Mouse (Mus musculus): ENCODE data around the gene Prickle1.

Prickle1 gene

DNA sequence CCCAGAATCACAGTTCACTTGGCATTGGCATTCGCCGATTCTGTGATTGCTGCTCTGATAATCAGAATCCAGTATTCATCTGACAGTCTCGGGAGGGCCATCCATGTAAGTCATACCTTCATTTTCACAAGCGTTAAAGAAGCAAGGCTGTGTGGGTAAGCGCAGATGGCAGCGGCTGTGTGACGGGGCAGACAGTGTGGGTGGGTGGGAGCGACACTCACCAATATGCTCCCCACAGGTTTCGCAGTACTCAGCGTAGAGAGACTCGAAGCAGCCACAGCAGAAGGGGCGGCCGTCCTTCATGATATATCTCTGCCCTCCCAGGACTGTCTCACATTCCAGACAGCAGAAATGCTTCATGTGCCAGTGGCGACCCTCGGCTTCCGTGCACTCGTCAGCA lies 90.9 kb downstream of the Prickle1 start:
- DNase-seq (ENCODE audit: low read depth, low spot score), result no peak

DNA sequence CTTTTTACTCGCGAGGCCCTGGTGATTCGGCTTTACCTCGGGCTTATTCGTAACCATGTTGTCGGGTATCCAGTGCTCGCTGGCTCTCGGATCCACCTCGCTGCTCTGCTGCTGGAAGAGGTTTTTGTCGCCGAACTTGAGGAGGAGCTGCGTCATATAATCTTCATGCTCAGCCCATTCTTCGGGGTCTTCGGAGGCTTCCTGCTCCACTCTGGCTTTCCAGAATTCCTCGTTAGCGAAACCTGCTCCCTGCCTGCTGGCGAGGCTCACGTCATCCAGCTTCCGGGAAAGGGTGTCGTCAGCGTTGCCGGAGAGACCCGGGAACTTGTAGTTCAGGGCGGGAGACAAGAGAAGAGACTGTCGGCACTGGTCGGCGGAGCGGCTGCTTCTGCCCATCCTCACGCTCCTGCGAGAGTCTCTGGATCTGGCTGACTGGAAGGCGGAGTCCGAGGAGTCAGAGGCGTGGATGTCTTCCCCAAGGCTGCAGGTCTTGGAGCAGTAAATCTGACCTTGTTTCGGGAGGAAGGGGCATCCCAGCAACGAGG lies 92.4 kb downstream of the Prickle1 start:
- no peak for DNase-seq (ENCODE audit: low read depth, low spot score)

DNA sequence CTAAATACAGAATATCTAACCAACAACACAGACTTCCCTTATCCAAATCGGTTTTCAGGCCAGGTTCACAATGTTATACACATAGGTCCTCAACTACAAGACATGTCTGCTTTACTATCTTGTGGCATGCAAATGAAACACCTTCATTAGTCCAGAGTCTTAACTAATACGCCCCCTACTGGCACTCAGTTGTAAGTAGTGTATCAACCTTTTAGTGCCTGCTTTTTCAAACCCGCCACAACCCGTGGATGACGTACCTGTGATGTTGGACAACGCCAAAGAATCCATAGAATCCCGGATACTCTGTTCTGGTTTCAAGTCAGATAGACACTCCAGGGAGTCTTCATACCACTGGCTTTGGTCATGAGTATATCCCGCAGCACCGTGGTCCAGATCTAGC lies 93.0 kb downstream of the Prickle1 start:
- DNase-seq (ENCODE audit: low read depth, low spot score), result no peak

DNA sequence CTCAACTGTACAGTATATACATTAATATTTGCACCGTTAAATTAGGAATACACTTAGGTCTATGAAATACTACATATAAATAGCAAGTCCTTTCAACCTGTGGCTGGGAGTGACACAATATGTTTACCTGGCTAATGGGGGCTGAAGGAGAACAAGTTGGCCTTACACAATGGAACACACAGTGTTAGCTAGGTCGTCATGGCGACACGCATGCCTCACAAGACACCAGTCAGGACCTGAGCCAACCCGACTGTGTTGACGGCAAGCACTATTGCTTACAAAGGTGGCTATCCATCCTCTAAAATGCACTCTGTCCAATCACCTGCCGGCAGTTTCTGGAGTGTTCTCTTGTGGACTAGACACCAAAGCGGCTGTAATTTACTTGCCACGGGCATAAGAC lies 95.8 kb downstream of the Prickle1 start:
- no peak for DNase-seq (ENCODE audit: low read depth, low spot score)

DNA sequence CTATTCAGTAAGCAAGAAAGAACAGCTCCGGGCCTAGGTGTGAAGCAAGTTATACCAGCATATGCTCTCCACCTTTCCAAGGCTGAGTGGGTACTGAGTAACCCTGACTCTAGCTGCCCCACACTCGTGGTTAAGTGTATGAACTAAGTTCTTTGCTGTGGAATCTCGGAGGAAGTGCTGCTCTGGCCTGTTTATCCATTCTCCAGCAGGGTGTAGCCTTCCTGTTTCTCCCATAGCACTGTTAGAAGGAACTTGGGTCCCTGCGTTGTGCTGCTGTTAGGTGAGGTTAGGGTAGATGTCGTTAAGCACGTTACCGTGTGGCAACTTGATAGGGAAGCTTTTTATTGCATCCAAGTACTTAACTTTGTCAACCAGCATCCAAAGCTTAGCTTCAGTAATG lies 101.0 kb downstream of the Prickle1 start:
- DNase-seq (ENCODE audit: low read depth, low spot score), result no peak

DNA sequence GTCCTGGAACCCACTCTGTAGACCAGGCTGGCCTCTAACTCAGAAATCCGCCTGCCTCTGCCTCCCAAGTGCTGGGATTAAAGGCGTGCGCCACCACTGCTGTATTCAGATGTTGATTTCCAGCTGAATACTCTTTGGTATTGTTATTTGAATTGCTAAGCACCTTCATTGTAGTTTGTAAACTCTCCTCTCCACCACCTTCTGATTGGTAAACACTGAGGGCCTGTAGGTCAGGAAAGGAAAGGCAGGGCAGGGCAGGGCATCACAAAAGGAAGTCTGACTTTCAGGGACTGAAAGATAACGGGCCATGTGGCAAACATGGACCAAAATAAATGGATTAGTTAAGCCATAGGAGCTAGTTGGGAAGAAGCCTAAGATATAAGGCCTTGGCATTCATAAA lies 106.1 kb downstream of the Prickle1 start:
- no peak for DNase-seq (ENCODE audit: low read depth, low spot score)

DNA sequence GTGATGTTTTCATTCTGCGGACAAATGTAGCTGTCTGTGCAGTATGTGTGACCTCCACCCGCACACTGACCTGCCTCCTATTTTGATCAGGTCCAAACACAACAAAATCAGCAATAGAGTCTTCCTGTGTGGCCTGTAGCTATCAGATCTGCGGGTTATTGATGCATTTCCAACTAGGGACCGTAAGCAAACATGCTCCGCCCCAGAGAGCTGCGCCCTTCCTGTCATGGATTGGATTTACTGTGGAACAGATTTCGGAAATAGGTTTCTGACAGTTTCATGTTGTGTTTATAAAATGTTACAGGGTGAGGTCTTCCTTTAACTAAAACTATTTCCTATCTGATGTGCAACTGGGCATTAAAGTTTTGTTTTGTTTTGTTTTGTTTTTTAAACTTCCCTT lies 109.6 kb downstream of the Prickle1 start:
- no peak for DNase-seq (ENCODE audit: low read depth, low spot score)

DNA sequence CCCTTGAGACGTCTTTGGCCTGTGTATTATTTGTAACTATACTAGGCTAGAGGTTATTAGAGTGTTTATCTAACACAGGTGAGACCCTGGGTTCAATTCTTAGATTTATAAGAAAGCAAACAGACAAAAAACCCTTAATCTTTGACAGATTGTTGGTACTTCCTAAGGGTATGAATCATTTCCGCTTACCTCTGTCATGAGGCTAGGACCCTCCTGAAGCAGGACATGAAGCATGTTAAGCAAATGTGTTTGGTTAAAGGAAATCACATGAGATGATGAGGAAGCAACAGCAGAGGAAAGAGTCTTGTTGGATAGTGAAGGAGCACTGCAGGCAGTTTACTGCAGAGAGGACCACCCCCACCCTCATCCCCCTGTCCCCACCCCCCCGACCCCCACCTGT lies 110.4 kb downstream of the Prickle1 start:
- no peak for DNase-seq (ENCODE audit: low read depth, low spot score)

DNA sequence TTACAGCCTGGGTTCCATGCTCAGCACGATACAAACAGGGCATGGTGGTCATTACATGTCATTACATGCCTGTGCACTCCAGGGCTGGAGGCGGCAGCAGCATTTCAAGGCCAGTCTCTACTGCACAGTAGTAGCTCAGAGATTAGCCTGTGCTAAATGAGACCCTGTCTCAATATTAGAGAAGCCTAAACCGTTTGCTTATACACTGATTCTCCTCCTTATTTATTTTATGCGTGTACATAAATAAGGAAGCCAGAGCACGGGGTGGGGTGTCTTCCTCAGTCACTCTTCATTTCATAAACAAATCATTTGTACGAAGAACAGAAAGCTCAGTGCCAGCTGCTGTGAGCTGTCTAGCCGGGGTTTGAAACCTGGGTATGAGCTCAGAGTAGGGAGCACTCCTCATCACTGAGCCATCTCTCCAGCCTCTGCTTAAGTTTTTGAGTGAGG lies 111.4 kb downstream of the Prickle1 start:
- DNase-seq (ENCODE audit: low read depth, low spot score), result no peak

DNA sequence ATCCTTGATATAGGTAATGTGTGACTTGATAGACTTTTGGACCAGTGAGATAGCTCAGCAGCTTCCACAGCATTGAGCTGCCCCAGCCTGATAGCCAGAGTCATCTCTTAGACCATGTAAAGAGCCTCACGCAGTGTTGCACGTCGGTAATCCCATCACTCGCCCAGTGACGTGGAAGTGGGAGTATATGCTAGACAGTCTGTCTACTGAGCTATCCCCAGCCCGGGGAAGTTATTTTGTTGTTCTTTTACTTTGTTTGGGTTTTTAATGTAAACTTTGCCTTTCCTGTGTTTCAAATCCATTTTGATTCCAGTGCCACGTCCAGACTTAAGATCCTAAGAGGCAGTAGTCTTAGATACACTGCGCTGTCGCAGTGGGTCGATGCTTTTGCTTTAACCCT lies 114.6 kb downstream of the Prickle1 start:
- DNase-seq (ENCODE audit: low read depth, low spot score), result no peak

DNA sequence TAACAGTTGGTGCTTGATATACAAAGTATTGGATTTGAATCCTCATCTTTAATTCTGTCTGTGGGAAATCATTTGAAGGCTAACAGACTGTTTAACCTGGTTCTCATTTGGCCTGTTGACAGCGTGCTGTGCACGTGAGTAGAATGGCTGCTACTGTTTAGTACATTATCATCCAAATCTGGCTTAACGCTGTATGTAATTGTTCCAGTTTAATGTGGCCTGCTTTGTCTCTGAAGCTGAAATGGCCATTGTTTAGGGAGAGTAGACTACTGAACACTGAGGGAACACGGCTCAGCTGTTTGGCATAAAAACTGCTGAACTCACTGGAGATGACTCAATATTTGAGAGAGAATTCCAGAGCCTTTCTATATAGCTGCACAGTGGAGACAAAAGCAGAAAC lies 116.2 kb downstream of the Prickle1 start:
- DNase-seq (ENCODE audit: low read depth, low spot score), result no peak

DNA sequence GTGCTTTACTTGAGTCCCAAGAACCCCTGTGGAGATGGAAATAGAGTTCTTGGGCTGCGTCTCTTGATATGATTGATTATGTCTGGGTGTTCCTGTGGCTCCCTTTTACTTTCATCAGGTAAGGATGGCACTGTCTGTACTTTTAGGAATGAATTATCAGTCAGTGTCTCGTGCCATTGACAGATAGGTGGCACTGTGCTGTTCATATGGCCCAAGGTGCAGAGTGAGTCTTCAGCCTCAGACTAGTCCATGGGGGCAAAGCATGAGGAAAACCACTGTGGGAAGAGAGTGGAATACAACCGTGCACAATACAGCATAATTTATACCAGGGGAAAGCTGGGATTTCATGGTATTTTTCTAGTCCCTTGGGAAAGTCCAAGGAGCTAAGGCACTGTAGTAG lies 117.0 kb downstream of the Prickle1 start:
- no peak for DNase-seq (ENCODE audit: low read depth, low spot score)

DNA sequence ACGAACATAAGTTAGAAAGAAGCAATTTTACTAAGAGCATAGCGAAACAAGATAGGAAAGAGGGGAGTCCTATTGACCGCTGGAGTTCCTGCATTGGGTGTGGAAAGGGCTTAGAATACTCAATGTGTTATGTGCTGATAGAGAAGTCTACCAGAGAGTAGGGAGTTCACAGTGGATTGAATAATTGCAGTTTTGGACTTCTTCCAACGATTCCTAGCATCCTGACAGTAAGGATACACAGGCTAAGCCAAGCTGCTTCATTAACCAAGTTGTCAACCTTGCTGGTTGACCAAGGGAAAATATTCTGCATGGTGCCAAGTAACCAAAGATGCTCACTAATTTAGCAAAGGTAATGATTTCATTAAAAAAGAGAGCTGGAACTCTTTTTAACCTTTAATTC lies 118.0 kb downstream of the Prickle1 start:
- DNase-seq (ENCODE audit: low read depth, low spot score), result no peak

DNA sequence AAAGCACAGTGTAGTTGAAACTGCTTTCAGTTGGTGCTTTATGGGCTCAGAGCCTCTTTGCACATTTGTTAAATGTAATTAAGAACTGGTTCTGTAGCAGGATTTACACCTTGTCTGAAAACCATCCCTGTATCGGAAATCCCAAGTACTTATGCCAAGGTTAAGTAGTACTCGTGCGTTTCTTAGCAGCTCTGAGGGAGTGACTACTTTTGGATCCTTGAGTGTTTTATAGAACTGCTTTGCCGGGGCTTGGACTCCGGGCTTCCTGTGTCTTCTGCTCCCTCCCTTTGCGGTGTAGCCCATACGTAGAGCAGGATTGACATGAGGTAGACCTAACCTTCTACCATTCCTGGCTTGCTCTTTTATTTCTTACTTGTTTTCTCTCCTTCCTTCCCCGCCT lies 120.0 kb downstream of the Prickle1 start:
- no peak for DNase-seq (ENCODE audit: low read depth, low spot score)

DNA sequence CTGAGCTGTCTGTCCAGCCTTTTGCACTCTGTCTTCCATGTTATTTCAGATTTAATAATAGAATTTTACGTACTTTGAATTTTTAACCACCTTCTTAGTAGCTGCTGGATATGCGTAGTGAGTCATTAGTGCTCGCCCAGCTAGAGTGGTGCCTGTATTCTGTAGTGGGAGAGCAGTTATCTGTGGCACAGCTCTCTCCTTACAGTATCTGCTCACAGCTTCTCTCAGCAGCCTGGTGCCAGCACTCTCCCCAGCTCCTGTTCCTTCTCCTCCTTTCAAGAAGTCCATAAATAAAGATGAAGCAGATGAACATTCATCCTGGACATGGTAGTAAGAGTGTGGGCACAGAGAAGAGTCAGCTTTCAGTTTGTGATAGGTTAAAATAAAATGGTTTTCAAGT lies 121.4 kb downstream of the Prickle1 start:
- no peak for DNase-seq (ENCODE audit: low read depth, low spot score)

DNA sequence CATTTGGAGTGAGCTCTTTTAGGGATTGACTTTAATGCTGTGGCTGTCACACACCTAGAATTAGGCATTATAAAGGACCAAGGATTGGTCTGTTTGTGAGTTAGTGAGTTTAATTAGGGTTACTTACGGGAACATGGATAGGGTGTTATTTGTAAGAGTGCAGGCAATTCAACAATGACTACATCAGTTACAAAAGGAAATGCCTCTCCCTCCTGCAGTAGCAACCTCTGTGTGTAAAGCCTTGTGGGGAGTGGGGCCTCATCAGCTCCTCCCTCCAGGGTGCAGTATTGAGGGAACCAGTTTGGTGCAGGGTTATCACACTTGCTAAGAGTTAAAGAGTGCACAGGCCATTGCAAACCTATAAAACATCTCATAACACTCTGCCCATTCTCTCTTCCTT lies 123.6 kb downstream of the Prickle1 start:
- no peak for DNase-seq (ENCODE audit: low read depth, low spot score)

DNA sequence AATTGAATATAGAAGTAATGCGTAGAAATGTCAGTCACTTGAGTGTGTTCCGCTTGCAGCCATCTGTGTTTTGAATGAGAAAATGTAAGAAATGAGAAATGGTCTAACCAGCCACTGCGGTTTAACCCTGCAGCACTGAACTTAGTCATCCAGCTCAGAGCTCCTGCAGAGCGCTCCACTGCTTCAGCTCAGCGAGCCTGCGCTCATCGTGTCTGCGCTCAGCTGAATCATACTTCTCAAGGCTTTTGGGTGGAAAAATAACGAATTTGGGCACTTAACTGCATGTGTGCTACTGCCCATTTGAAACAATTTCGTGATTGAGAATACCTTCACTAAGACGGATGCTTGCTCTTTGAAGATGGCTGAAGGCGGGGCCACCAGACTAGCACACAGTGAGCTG lies 124.0 kb downstream of the Prickle1 start:
- no peak for DNase-seq (ENCODE audit: low read depth, low spot score)

DNA sequence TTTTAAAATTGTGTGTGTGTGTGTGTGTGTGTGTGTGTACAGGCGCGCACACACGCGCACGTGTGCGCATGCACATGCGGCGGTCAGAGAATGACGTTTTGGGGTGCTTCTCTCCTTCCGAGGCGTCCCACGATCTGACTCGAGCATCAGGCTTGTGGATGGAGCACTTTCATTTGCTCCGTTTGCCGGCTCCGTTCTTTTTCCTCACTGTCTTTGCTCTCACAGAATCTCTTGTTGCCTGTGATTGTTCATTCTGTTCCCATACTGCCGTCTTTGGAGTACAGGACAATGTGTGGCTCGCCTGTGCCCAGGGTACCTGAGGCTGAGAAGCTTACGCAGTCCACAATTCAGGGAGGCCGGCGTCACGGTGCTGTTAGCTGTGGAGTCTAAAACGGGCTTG lies 134.6 kb downstream of the Prickle1 start:
- DNase-seq (ENCODE audit: low read depth, low spot score), result no peak

DNA sequence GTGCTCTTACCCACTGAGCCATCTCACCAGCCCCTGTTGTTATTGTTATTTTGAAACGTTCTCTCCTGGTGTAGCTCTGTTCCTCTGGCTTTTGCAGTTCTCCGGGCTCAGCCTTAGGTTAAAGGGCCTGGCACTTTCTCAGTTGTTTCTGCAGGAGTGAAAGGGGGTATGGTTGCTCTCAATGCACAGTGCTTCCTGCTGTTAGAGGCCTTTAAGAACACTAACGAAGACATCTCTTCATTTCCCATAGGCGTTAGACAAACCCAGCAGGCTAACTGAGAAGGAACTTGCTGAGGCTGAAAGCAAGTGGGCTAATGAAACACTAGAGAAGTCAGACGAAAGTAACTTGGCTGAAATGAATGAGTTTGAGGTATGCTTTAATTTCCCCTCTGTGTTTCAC lies 136.3 kb downstream of the Prickle1 start:
- DNase-seq (ENCODE audit: low read depth, low spot score), result no peak

DNA sequence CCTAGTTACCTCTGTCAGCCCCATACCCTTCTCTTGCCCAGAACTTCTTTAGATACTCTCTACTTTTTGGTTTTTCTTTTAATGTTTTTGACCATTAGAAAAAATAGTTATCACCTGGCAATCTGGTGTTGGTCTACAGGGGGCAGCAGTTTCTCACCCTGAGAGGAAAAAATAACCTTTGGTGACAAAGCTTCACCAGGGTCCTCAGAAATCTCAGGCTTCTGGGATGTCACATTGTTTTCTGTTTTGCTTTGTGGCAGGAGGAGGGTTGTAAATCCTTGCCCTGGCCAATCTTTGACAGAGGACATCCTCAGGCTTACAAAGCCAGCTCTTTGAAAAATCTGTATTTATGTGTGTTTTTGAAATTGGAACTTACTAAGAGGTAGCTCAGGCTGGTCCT lies 139.7 kb downstream of the Prickle1 start:
- no peak for DNase-seq (ENCODE audit: low read depth, low spot score)

DNA sequence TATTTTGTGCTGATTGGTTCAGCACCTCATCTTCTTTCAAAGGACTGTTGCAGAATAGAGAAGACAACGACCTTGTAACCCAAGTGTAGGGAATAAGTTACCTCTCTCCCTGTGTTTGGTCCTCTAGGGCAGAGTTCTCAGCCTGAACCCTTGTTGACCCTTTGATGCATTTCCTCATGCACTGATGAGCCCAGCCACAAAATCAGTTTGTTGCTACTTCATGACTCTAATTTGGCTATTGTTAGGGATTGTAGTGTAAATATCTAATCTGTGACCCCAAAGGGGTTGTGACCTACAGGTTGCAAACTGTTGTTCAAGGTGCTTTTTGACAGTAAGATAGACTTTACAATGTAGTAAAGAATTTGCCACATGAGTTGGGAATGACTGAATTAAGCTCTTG lies 142.4 kb downstream of the Prickle1 start:
- DNase-seq (ENCODE audit: low read depth, low spot score), result no peak

Data from mesoderm, embryonic 11.5 days (tissue).